Mouse (Mus musculus) CD4-positive, CD25-positive, alpha-beta regulatory T cell, adult 2 months (primary cell): ENCODE data around the gene Stk33.

ENCODE experiments used
- DNase-seq: peaks from one replicate; pipeline ENCODE4 v3.0.0-alpha.2; 2012; ENCODE audit warnings: low read depth, low spot score

The Stk33 gene

GRCm38 (mm10) chr7:109357877-109358276 lies 81.0 kb downstream of the Stk33 start:
- no peak for DNase-seq

GRCm38 (mm10) chr7:109347241-109347640 lies 91.6 kb downstream of the Stk33 start:
- no peak for DNase-seq

GRCm38 (mm10) chr7:109331722-109332121 lies 107.2 kb downstream of the Stk33 start:
- DNase-seq, result no peak

GRCm38 (mm10) chr7:109328772-109329171 lies 110.1 kb downstream of the Stk33 start:
- no peak for DNase-seq

- DNase-seq, result no peak
Observed at GRCm38 (mm10) chr7:109326813-109327212, 112.1 kb downstream of the Stk33 start.

- no peak for DNase-seq
Observed at GRCm38 (mm10) chr7:109325731-109326130, 113.2 kb downstream of the Stk33 start.

- no peak for DNase-seq
Observed at GRCm38 (mm10) chr7:109325169-109325568, 113.7 kb downstream of the Stk33 start.

GRCm38 (mm10) chr7:109309506-109309905 lies 129.4 kb downstream of the Stk33 start:
- no peak for DNase-seq

- DNase-seq, result no peak
Observed at GRCm38 (mm10) chr7:109295807-109296206, 143.1 kb downstream of the Stk33 start.

- DNase-seq, result no peak
Observed at GRCm38 (mm10) chr7:109295351-109295750, 143.5 kb downstream of the Stk33 start.

GRCm38 (mm10) chr7:109290501-109290900 lies 148.4 kb downstream of the Stk33 start:
- no peak for DNase-seq

GRCm38 (mm10) chr7:109289106-109289505 lies 149.8 kb downstream of the Stk33 start:
- DNase-seq, result no peak

GRCm38 (mm10) chr7:109282106-109282505 lies 156.8 kb downstream of the Stk33 start:
- DNase-seq, result no peak

- DNase-seq, result no peak
Observed at GRCm38 (mm10) chr7:109276622-109277021, 162.3 kb downstream of the Stk33 start.

- DNase-seq, result no peak
Observed at GRCm38 (mm10) chr7:109275901-109276300, 163.0 kb downstream of the Stk33 start.

GRCm38 (mm10) chr7:109275151-109275550 lies 163.7 kb downstream of the Stk33 start:
- no peak for DNase-seq

GRCm38 (mm10) chr7:109274289-109274688 lies 164.6 kb downstream of the Stk33 start:
- no peak for DNase-seq

- DNase-seq, result no peak
Observed at GRCm38 (mm10) chr7:109269046-109269445, 169.8 kb downstream of the Stk33 start.

GRCm38 (mm10) chr7:109267370-109267769 lies 171.5 kb downstream of the Stk33 start:
- no peak for DNase-seq

- DNase-seq, result no peak
Observed at GRCm38 (mm10) chr7:109266181-109266580, 172.7 kb downstream of the Stk33 start.

- peak; percentile 10 for DNase-seq
Observed at GRCm38 (mm10) chr7:109265606-109266005, 173.3 kb downstream of the Stk33 start.

GRCm38 (mm10) chr7:109255506-109256352 lies 183.2 kb downstream of the Stk33 start:
- DNase-seq, result peak; percentile 28

GRCm38 (mm10) chr7:109251418-109251817 lies 187.5 kb downstream of the Stk33 start:
- DNase-seq, result no peak
